Mouse (Mus musculus) testis, adult 2 months (tissue): ENCODE data around the gene Phb.

Source experiments
- CTCF ChIP-seq: fragments of 200-500 bp; IDR thresholded peaks from 2 replicates; pipeline ENCODE4 v1.5.1; 2012; ENCODE audit warnings: low read depth, mild to moderate bottlenecking, inconsistent platforms, low read length, moderate library complexity; ENCODE audit not compliant: control insufficient read depth, insufficient read depth, insufficient replicate concordance
- POLR2A ChIP-seq: fragments of 200-500 bp; IDR thresholded peaks from 2 replicates; pipeline ENCODE4 v1.6.1; 2012; ENCODE audit warnings: low read depth, mild to moderate bottlenecking, inconsistent platforms, low read length, moderate library complexity; ENCODE audit not compliant: control insufficient read depth

GRCm38 (mm10) chr11:95728916-95729907 lies 62.5 kb downstream of the Phb start:
- no peak for TF ChIP-seq POLR2A
- no peak for TF ChIP-seq CTCF
